Mouse (Mus musculus) kidney, adult 2 months (tissue): ENCODE measurements around the gene Vmn1r232.

Experiments
- CTCF ChIP-seq: fragments of 200-500 bp; conservative IDR thresholded peaks from 2 replicates; pipeline ENCODE4 v1.5.1; 2011; ENCODE audit warnings: low read depth, mild to moderate bottlenecking, control low read depth, low read length, moderate library complexity, mixed read lengths; ENCODE audit not compliant: insufficient read depth, insufficient read length
- POLR2A ChIP-seq: fragments of 200-500 bp; IDR thresholded peaks from one replicate; pipeline ENCODE4 v1.6.1; 2011; ENCODE audit warnings: low read depth, low read length, control low read depth

DNA sequence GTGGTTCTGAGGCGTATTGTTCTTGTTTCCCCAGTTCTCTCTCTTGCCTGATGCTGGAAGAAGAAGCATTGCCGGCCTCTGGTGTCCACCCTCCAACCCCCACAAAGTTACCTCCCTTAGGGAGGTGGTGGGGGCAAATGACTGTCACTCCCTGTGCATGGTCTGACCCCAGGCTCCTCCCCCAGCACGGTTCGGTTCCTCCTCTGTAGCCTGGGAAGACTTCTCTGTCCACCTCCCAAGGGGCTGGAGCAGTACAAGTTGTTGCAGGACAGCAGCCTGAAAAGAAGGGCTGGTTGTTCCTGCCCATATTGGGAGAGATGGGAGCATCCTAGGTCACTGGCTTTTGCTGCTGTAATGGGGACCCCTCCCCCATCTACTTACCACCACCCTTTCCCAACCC lies 45.9 kb upstream of the Vmn1r232 start:
- TF ChIP-seq CTCF (no peak), POLR2A (no peak)
